Mouse (Mus musculus): Measurements from ENCODE around the gene Ints14.
"Not testable (repeated sequence)": the region's sequence is repeated elsewhere in the genome, so short reads cannot be mapped to it uniquely, and the experiment has no call there.

The Ints14 gene

DNA sequence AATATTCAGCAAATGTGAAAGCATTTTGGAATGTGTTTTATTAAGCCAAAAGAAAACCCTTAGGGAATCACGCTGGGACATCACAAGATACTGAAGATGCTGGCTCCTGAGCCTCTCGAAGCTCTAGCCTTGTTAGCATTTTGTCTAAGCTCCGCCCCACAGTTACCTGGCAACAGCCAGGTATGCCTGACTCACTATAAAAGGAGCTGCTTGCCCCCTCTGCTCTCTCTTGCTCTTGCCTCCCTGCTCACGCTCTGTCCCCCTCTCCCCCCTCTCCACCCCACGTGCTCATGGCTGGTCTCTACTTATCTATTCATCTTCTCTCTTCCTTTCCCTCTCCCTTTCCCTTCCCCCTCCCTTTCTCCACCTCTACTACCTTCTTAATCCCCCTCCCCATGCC lies 8.7 kb upstream of the Ints14 start:
- DNase-seq (ENCODE audit: low read depth): no peak

DNA sequence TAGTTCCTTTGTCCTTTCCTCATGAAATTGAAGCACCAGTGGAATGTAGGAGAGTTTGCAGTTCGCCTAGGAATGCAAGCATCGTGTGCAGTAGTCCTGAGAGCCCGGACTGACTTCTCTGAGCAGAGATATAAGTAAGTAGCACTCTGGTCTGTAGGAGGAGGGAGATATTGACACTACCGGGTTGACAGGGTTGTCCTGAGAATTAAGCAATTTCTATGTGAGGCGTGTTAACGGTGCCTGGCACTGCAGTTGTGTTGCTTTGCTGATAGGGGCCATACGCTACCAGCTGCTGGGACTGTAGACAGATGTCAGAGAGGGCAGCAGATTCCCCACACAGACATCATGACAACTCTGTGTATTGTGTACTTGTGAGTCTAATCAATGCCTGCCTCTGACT lies 7.5 kb upstream of the Ints14 start:
- DNase-seq (ENCODE audit: low read depth): peak; percentile 61

DNA sequence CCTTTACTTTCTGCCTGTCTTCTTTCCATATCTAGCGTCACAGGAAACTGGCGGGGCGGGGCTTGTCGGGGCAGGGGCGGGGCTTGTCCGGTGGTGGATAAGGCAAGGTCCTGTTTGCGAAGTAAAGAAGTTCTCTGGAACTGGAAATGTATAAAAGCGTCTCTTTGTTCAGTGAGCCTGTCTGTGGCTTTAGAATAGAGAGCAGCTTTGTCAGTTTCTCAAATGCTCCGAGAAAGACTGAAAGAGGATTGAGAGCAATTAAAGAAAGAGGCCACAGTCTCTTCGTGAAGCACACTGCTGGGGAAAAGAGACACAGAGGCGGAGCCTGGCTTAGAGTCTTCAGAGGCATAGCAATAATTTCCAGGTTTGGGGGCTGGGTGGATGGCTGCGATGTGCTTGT lies 4.4 kb upstream of the Ints14 start:
- DNase-seq (ENCODE audit: low read depth): peak; percentile 53

DNA sequence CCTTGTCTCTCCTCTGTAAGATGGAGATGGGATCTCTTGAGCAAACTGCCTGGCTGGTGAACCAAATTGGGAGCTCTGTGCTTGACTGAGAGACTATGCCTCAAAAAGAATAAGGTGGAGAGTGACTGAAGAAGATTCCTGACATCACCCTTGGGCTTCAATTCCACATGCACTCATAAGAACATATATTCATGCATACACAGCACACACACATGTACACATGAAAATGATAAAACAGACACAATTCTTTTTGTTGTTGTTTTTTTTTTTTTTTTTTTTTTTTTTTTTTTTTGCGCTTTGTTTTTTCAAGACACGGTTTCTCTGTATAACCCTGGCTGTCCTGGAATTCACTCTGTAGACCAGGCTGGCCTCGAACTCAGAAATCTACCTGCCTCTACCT lies 3.4 kb upstream of the Ints14 start:
- DNase-seq (ENCODE audit: low read depth): no peak

DNA sequence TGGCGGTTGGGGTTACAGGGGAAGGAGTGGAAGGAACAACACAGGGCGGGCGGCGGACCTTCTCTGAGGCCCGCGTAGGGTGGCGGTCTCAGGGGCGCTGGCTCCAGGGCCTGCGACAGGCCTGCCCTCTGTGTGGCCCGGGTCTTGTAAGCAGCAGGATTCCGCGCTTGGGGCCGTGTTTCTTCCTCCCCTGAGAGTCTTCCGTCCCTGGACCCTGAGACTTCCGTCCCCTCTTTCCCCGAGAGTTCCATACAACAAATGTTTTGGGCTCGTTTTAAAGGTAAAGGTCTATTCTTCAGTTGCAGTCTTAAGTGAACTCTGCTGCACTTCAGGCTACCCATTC lies 244 bp downstream of the Ints14 start:
- no peak for DNase-seq (ENCODE audit: low read depth)

DNA sequence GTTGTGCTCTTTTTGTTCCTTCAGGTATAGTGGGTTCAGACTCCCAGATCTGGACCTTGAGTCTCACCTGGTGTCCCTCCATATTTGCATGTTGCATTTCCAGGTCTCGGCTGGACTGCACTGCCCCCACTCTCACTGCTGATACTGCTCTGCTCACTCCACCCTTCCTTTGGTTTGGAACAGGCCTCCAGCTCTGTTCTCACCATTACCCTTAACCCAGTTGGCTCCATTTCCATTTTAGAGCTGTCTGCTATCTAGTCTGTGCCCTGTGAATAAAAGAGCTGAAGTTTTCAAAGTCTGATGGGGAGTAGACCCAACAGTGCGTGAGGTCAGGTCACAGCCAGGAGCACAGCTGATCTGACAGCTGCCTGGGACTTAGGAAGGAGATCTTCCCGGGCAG lies 19.8 kb downstream of the Ints14 start:
- no peak for DNase-seq (ENCODE audit: low read depth)

DNA sequence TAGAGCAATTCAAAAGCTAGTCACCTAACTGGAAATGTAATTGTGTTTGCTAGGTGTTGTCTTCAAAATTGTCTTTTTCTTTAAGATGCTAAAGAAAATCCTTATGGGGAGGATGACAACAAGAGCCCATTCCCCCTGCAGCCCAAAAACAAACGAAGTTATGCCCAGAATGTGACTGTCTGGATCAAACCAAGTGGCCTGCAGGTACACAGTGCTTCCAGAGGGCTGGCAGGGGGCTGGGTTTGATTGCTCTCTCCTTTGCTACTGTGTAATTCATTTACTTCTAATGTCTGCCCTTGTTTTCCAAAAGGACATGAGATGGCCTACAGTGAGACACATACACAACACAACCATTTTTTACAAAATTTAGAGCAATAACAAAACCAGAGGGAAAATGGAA lies 21.2 kb downstream of the Ints14 start:
- no peak for DNase-seq (ENCODE audit: low read depth)

DNA sequence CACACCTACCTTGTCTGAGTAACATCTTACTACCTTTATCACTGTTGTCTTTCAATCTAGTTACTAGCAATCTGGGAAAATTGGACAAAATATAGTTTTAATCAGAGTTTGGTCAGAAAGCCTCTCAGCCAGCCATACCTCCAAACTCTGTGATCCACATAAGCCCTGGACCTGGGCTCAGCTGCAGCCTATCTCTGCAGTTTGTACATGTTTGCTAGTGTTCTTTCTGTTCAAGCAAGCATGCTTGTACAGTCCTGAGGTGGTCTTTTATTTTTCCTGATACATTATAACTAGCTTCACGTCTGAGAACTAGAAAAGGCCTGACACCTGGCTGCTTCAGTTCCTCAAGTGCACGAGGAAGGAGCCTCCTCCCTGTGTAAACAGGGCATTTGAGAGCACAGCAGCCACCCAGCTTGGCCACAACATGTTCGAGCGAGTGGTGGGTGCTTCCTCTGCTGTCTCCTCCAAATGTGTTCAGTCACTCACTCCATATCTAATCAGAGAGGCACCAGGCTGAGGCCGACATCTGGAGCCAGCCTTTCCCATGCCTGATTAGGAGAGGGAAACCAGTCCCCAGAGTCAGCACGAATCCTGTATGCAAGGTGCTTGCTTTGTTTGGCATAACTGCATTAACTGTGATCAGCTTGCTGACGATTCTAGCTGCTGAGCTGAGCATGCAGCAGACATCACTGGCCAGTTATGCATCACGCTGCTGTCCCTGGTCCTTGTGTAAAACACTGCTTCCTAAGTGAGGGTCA lies 24.5 kb downstream of the Ints14 start:
- DNase-seq (ENCODE audit: low read depth): peak; percentile 67

DNA sequence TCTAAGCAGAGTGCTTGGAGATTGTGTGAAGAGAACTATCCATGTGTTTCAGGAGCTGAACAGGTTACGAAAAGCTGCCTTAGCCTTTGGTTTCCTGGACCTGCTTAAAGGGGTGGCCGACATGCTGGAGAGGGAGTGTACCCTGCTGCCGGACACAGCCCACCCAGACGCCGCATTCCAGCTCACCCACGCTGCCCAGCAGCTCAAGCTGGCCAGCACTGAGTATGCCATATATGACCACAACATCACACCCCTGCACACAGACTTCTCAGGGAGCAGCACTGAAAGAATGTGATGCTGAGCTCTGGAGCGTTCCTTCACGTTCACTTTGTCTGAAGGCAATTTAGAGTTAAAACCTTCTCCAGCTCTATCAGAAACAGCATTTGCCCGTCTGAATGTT lies 25.1 kb downstream of the Ints14 start:
- no peak for DNase-seq (ENCODE audit: low read depth)

DNA sequence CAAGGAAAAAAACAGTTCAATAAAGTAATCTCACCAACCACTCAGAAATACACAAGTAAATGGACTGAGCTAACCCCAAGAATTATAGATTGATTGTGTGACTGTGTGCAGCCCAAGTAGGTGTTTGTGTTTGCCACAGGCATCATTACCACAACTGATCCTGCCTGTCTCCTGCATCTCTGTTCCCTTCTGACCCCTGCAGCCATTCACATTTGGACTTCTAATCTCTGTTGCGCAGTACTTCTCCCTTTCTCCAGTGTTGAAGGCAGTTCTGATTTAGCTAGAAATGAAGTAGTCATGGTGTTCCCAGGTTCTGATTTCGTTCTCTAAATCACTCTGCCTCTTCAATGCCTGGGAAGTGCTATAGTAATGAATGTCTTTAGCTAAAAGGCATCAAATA lies 26.9 kb downstream of the Ints14 start:
- DNase-seq (ENCODE audit: low read depth): no peak

DNA sequence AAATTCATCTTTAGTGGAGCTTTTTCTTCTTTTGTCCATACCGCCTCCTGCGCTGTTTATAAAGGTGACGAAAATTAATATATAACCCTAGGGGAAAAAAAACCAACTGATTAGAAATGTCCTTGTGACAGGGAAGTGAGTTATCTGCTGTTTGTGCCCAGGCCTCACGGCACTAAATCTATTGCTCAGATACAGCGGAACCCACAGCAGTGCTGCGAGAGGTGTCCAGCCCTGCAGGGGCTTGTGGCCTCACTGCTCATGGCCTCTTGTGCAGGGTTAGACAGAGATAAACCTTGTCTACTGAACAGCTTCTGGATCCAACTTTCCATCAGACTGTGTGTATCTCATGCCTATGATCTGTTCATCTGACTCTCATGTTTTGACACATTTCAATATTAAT lies 27.7 kb downstream of the Ints14 start:
- DNase-seq (ENCODE audit: low read depth): no peak

DNA sequence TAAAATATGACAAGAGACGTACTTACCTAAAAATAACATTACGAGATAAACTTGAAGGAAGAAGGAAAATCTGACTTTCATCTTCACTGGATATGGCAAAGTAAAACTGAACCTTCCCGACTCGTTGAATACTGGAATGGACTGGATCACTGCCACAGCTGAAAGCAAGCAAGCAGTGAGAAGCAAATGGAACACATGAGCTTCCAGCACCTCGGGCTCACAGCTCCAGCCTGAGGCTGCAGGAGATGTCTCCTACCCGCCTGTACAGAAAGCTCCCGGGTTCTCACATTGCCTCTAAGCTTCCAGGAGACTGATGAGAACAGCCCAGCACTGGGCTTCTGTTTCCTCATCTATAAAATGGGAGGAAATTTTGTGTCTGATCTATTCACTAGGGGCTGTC lies 29.6 kb downstream of the Ints14 start:
- no peak for DNase-seq (ENCODE audit: low read depth)

DNA sequence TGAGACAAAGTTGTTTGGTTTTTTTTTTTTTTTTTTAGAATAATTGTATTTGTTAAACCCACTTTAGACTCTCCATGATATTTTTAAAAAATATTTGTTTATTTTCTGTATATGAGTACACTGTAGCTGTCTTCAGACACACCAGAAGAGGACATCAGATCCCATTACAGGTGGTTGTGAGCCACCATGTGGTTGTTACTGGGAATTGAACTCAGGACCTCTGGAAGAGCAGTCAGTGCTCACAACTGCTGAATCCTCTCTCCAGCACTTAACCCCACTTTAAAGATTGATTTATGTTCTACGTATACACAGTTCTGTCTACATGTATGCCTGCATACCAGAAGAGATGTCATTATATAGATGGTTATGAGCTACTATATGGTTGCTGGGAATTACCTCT lies 34.8 kb downstream of the Ints14 start:
- not testable (repeated sequence) for DNase-seq (ENCODE audit: low read depth)

DNA sequence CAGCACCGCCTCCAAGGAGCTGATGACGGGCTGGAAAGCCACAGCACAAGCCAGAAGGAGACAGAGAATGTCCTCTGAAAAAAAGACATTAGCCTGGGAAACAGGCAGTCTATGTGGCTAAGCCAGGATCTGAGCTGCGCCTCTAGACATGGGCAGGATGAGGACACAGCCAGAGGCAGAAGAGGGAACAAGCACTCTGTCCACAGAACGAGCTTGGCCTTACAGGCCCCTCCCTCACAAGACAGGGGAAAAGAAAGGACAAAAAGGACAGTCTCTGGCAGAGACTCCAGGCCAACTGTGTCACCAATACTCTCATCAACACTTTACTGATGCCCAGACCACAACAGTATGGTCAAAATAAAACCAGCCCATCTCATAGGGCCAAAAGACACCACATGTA lies 40.8 kb downstream of the Ints14 start:
- DNase-seq (ENCODE audit: low read depth): no peak

DNA sequence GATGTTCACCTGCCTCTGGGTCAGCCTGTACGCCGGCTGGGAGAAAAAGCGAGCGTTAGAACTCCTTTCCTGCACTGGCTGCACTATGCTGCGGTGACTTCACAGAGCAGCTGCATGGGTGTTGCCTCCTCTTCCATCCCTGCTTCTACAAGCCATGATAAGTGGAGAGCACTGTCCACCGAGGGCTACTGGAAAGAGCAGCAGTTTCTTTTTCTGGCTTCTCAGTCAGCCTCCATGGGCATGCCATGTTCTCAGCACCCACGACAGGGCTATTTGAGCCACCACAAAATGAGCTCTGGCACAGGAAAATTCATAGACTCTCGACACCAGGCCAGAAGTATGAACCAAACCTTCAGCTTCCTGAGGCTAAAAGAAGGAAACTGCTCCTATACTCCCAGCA lies 45.0 kb downstream of the Ints14 start:
- DNase-seq (ENCODE audit: low read depth): no peak

DNA sequence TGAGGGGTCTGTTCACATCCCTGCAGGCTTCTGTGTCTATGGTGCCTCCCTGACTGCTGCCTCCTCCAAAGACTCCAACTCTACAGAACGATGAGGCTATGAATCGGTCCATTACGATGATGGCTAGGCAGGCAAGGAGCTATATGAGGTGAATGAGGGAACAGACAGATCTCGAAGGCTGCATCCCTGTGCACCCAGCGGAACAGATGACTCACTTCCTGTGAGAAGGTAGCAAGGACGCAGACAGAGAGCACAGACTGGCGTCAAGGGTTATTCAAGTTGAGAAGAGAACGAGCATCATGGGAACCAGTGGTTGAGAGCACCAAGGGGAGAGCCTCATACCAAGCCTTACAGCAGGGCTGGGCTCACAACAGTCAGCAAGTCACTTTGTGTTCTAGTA lies 49.9 kb downstream of the Ints14 start:
- DNase-seq (ENCODE audit: low read depth): no peak

DNA sequence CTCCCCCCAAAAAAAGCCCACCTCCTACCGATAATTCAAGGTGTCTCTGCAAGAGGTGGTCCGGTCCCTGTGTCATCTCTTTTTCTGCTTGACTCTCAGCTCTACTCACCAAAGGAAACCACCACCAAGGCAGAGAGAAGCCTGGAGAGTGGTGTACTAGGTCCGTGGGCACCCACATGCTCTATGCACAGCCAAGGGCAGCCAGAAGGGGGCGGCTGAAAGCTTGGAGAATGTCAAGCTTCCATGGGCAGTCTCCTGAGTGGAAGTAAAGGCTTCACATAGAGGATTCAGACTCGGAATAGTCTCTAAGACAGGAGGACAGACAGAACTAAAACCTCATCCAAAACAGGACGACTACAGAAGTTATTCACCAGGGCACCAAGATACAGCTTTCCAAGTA lies 50.6 kb downstream of the Ints14 start:
- DNase-seq (ENCODE audit: low read depth): no peak

DNA sequence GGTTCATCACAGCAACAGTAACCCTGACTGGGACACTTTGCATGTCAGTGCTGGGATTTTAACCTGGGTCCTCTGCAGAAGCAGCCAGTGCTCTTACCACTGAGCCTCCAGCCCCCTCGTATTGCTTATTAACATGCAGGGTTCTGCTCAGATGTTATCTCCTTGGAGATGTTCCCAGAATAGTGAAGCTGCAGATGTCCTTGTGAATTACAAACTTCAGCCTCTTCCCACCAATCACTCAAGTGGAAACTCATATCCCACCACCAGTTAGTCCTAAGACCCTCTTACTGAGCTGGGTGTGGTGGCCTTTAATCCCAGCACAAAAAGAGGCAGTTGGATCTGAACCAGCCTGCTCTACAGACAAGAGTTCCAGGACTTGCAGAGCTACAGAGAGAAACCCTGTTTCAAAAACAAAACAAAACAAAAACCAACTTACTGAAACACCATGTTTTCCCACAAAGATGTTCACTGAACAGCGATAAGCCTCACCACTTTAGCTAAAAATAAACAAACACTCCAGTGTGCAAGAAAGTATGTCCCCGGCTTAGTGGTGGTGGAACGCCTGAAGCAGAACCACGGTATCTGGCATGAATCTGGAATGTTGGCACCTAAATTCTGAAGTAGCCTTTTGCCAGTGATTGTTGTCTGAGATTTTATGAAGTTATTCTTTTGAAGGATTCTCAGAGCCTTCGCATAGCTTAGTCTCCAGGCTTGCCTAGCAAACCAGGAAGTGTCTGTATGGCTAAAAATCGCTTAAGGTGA lies 54.9 kb downstream of the Ints14 start:
- DNase-seq (ENCODE audit: low read depth): no peak

DNA sequence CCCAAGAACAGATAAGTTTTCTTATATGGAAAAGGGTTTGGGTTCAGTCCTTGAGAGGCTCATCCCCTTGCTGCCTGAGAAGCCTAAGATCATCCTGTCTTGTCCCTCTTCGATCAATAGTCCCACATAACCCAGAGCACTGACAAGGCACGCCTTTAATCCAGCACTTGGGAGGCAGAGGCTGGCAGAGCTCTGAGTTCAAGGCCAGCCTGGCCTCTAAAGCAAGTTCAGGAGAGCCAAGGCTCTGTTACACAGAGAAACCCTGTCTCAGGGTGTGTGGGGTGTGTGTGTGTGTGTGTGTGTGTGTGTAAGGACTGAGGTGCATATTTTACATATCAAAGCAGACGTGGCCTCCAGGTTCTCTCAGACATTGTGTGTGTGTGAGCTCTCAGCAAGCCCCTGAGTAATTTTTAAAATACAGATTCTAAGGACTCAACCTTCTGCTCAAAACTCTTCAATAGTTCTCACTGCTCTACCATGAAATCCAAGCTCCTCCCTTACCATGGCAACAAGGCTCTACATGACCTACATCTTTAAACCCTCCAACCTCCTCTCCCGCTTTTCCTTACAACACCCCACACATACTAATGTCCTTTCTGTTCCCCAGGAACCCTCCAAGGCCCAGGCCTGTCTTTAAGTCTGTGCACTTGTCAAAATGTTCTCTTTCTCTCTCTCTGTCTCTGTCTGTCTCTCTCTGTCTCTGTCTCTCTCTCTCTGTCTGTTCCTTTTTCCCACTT lies 55.7 kb downstream of the Ints14 start:
- DNase-seq (ENCODE audit: low read depth): no peak

DNA sequence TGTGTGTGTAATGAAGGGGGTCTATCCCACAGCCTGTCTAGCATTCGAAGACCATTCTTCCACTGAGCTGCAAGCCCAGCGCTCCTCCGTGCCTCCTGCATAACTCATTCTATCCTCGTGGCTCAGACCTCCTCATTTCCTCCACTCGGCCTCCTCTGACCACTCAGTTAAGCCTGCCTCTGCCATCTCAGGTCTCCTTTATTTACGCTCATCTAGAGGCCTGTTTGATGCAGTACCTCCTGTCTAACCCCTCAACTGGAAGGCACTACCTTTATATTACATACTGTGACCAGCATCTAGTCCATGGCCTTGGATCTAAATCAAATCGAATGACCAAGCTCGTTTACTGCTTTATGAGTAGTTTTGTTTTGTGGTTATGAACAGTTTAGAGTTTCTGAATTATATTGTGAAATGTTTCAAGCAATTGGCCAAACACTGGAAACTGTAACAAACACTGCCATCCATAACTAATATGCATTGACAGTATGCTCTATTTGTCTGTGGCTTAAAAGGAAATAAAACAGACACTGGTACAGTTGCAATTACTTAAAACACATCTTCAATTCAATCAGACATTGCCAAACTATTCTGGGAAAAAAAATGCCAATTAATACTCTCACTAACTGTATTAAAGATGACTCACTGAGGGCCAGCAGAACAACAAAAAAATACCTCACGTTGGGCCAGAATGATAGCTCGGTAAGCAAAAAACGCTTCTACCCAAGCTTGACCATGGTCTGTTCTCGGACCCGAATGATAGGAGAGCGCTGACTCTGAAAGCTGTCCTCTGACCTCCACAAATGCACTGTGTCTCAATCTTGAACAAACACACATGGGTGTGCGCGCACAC lies 56.5 kb downstream of the Ints14 start:
- no peak for DNase-seq (ENCODE audit: low read depth)

DNA sequence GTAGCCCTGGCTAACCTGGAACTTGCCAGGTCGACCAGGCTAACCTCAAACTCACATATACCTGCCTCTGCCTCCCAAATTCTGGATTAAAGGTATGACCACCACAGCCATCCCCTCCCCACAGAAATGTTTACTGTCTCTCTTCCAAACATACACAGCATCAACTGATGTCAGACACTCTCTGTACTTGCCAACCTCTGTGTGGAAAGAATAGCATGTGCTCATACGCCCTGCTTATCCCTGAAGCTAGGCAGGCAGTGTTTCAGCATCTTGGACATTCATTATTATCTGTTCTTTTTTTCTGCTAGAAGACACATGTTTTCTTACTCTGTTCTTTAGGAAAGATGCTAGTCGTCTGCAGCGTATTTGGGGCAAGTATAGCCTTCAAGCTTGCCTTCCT lies 57.2 kb downstream of the Ints14 start:
- DNase-seq (ENCODE audit: low read depth): no peak

DNA sequence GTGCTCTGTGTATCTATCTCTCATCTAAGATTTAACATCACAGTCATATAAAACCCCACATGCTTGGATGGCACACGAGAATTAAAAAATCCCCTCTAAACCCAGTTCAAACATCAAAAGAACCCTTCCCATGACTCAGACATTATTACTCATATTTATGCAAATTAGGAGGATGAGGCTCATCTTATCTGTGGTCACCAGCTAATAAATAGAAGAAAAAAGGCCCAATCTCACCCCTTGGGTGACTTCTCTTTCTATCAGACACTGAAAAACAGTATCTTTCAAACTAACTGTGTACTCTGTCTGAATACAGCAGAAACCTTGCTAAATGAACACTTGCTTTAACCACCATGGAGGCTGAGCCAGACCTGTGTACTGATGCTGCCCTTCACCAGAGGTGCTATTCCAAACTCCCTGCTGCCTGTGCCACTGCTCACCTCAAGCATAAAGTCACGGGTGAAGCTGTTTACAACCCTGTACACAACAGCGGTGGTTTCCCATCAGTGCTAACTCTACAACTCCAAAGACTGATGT lies 58.0 kb downstream of the Ints14 start:
- DNase-seq (ENCODE audit: low read depth): no peak
